Mouse (Mus musculus) intestine, embryonic 14.5 days (tissue): ENCODE results near the gene Jarid2. TPM values are rescaled to one million over a fixed set of nuclear protein-coding genes. Genes with fewer than 3 reads are reported as not detected.

Experiments used
- ATAC-seq: fragments of 200-750 bp; cut with Nextera tagmentation; replicated peaks from 2 replicates; pipeline ENCODE4 v1.8.0; 2017; ENCODE audit warnings: low read depth, moderate number of reproducible peaks, moderate TSS enrichment, moderate library complexity; ENCODE audit not compliant: low FRiP score, low TSS enrichment
- DNase-seq: peaks from one replicate; pipeline ENCODE4 v3.0.0-alpha.2; 2018; ENCODE audit warnings: low spot score
- H3K27ac ChIP-seq: fragments of 300-500 bp; sonication (generic); 2 replicates; pipeline ENCODE4 v1.5.1; 2014; ENCODE audit warnings: low read depth, mild to moderate bottlenecking, control low read depth
- H3K27me3 ChIP-seq: fragments of 300-500 bp; sonication (generic); replicated peaks from 2 replicates; pipeline ENCODE4 v1.6.1; 2014; ENCODE audit warnings: low read length, control low read depth; ENCODE audit not compliant: control insufficient read depth, insufficient read depth
- H3K36me3 ChIP-seq: fragments of 300-500 bp; sonication (generic); 2 replicates; pipeline ENCODE4 v1.6.1; 2014; ENCODE audit warnings: low read length, control low read depth; ENCODE audit not compliant: control insufficient read depth, insufficient read depth
- H3K4me1 ChIP-seq: fragments of 300-500 bp; sonication (generic); replicated peaks from 2 replicates; pipeline ENCODE4 v1.6.1; 2014; ENCODE audit warnings: low read length, control low read depth, mixed read lengths; ENCODE audit not compliant: control insufficient read depth, insufficient read depth
- H3K4me2 ChIP-seq: fragments of 300-500 bp; sonication (generic); 2 replicates; pipeline ENCODE4 v1.6.1; 2014; ENCODE audit warnings: low read length
- H3K4me3 ChIP-seq: fragments of 300-500 bp; sonication (generic); 2 replicates; pipeline ENCODE4 v1.5.1; 2014; ENCODE audit warnings: low read depth, low read length, control low read depth, mixed read lengths
- H3K9ac ChIP-seq: fragments of 300-500 bp; sonication (generic); 2 replicates; pipeline ENCODE4 v1.6.1; 2014; ENCODE audit warnings: mild to moderate bottlenecking, low read length
- H3K9me3 ChIP-seq: fragments of 300-500 bp; sonication (generic); 2 replicates; pipeline ENCODE4 v1.6.1; 2016; ENCODE audit warnings: low read length, control low read depth; ENCODE audit not compliant: control insufficient read depth
- WGBS: fragments of 180-500 bp; shearing (Covaris S2); extraction: QIAGEN DNeasy Blood & Tissue Kit; methylation state at CpG from one replicate; pipeline ENCODE4 v1.1.7; 2014; 5-methylcytosine and 5-hydroxymethylcytosine counted together
- polyA plus RNA-seq: library from polyadenylated mRNA; unstranded; fragments of >200 nt; fragmentation: Nextera tagmentation; extraction: Ambion mirVana; gene quantifications from 2 replicates; pipeline ENCODE4 v1.2.1, GENCODE M21; 2014

The Jarid2 gene
- polyA plus RNA-seq, 1 experiment from 2014 or later: 20.3 TPM

GRCm38 (mm10) chr13:44755434-44755833, 26.2 kb downstream of the Jarid2 start:
- H3K27me3 ChIP-seq: no peaks in the 10 kb centered on the region
- H3K4me1 ChIP-seq: peaks cover 10% of the 10 kb centered on the region
- H3K4me2 ChIP-seq: no peak overlapping the region
- H3K4me3 ChIP-seq: no peak overlapping the region
- 27% methylated on average over 5 of the region's 5 CpGs for WGBS
- H3K9me3 ChIP-seq: no peaks in the 10 kb centered on the region
- no peak for ATAC-seq
- H3K9ac ChIP-seq: no peak overlapping the region
- no peaks in the 10 kb centered on the region for H3K36me3 ChIP-seq
- peak; percentile 47 for DNase-seq
- H3K27ac ChIP-seq: no peak overlapping the region

DNA sequence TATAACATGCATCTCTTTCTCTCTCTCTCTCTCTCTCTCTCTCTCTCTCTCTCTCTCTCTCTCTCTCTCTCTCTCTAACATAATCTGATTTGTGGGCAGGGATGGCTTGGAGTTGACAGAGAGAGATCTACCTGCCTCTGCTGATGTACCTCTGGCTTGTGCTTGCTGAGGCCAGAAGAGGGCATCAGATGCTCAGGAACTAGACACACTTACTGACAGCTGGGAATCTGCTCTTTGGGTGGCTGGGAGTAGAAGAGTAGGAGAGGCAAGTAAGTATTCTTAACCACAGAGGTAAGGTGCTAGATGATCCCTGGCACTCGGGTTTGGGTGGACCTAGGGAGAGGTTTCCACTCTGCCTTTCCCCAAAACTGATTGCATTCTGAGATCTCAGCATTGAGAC, 29.5 kb downstream of the Jarid2 start:
- Histone ChIP-seq H3K4me2 (no peak overlapping the region), H3K9me3 (no peaks in the 10 kb centered on the region), H3K36me3 (no peaks in the 10 kb centered on the region), H3K27me3 (no peaks in the 10 kb centered on the region), H3K4me3 (no peak overlapping the region), H3K27ac (no peak overlapping the region), H3K9ac (no peak overlapping the region), H3K4me1 (peaks cover 17% of the 10 kb centered on the region)
- WGBS: 63% methylated on average over 1 of the region's 1 CpGs
- no peak for ATAC-seq
- DNase-seq: peak; percentile 32

- WGBS: 97% methylated on average over 1 of the region's 1 CpGs
- H3K4me1 ChIP-seq: peaks cover 7% of the 10 kb centered on the region; the same call in 1 of the 2 replicates
- no peaks in the 10 kb centered on the region for H3K27me3 ChIP-seq
- H3K27ac ChIP-seq: no peak overlapping the region
- no peaks in the 10 kb centered on the region for H3K36me3 ChIP-seq
- ATAC-seq (no peak), DNase-seq (no peak)
- H3K9ac ChIP-seq: no peak overlapping the region
- no peak overlapping the region for H3K4me3 ChIP-seq
- no peak overlapping the region for H3K4me2 ChIP-seq
- no peaks in the 10 kb centered on the region for H3K9me3 ChIP-seq
These were observed 31.5 kb downstream of the Jarid2 start for GRCm38 (mm10) chr13:44760761-44761160.

DNA sequence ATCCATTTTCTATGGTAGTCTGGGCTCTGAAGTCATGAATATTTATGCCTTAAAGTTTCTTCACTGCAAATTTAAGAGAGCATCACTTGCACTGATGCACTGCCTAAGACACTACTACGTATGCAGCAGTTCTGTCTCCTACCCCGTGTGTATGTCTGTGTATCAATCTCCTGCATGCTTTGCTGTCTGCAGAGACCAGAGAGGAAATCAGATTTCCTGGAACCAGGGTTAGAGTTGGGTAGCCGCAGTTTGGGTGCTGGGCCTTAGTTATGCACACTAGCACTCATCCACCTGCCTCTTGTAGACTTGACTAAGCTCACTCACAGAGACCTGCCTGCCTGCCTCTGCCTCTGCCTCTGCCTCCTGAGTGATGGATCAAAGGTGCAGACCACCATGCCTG, 33.8 kb downstream of the Jarid2 start:
- H3K36me3 ChIP-seq: no peaks in the 10 kb centered on the region
- no peak overlapping the region for H3K9ac ChIP-seq
- no peak overlapping the region for H3K4me3 ChIP-seq
- no peaks in the 10 kb centered on the region for H3K9me3 ChIP-seq
- H3K4me2 ChIP-seq: no peak overlapping the region
- ATAC-seq: no peak
- no peak overlapping the region for H3K27ac ChIP-seq
- H3K27me3 ChIP-seq: no peaks in the 10 kb centered on the region
- peaks cover 7% of the 10 kb centered on the region; the same call in 1 of the 2 replicates for H3K4me1 ChIP-seq
- no peak for DNase-seq
- 77% methylated on average over 3 of the region's 3 CpGs for WGBS

- ATAC-seq (no peak), DNase-seq (no peak)
- no peaks in the 10 kb centered on the region for H3K4me1 ChIP-seq
- H3K36me3 ChIP-seq: peaks cover 3% of the 10 kb centered on the region; the same call in 1 of the 2 replicates
- no peak overlapping the region for H3K27ac ChIP-seq
- H3K9me3 ChIP-seq: no peaks in the 10 kb centered on the region
- 73% methylated on average over 6 of the region's 6 CpGs for WGBS
- no peak overlapping the region for H3K4me3 ChIP-seq
- no peak overlapping the region for H3K4me2 ChIP-seq
- H3K27me3 ChIP-seq: no peaks in the 10 kb centered on the region
- H3K9ac ChIP-seq: no peak overlapping the region
These were observed 38.5 kb downstream of the Jarid2 start for GRCm38 (mm10) chr13:44767751-44768150.

- H3K36me3 ChIP-seq: peaks cover 4% of the 10 kb centered on the region; the same call in 1 of the 2 replicates
- DNase-seq (no peak), ATAC-seq (no peak)
- H3K4me3 ChIP-seq: no peak overlapping the region
- no peaks in the 10 kb centered on the region for H3K9me3 ChIP-seq
- no peaks in the 10 kb centered on the region for H3K27me3 ChIP-seq
- no peak overlapping the region for H3K4me2 ChIP-seq
- no peak overlapping the region for H3K9ac ChIP-seq
- H3K4me1 ChIP-seq: no peaks in the 10 kb centered on the region
- WGBS: 65% methylated on average over 5 of the region's 5 CpGs
- H3K27ac ChIP-seq: no peak overlapping the region
These were observed 41.7 kb downstream of the Jarid2 start for GRCm38 (mm10) chr13:44770808-44771605.

- H3K4me3 ChIP-seq: no peak overlapping the region
- no peaks in the 10 kb centered on the region for H3K9me3 ChIP-seq
- H3K36me3 ChIP-seq: peaks cover 4% of the 10 kb centered on the region; the same call in 1 of the 2 replicates
- H3K27me3 ChIP-seq: no peaks in the 10 kb centered on the region
- H3K4me1 ChIP-seq: no peaks in the 10 kb centered on the region
- no peak overlapping the region for H3K4me2 ChIP-seq
- H3K27ac ChIP-seq: no peak overlapping the region
- ATAC-seq (no peak), DNase-seq (no peak)
- 90% methylated on average over 3 of the region's 3 CpGs for WGBS
- H3K9ac ChIP-seq: no peak overlapping the region
These were observed 43.5 kb downstream of the Jarid2 start for GRCm38 (mm10) chr13:44772816-44773215.

DNA sequence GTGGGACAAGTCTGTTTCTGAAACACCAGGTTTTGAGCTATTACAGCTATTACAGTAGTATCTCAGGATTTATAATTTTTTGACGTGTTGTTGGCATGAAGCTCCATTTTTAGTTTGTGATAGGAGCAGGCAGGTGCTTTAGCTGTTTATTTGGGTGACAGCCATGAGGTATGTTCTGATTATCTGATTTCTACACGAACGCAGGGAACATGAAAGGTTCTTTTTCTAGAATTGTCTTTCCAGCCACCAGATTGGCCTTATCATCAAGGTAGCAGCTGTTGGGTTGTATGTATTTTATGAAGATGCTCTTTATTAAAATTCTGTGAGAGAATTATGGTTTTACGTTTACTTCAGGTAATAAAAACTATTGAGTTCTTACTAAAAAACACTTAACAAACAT, 45.1 kb downstream of the Jarid2 start:
- Histone ChIP-seq H3K27ac (no peak overlapping the region), H3K4me3 (no peak overlapping the region), H3K9ac (no peak overlapping the region), H3K27me3 (no peaks in the 10 kb centered on the region), H3K4me2 (no peak overlapping the region), H3K9me3 (no peaks in the 10 kb centered on the region), H3K36me3 (peaks cover 4% of the 10 kb centered on the region; the same call in 1 of the 2 replicates), H3K4me1 (no peaks in the 10 kb centered on the region)
- ATAC-seq (no peak), DNase-seq (no peak)
- 79% methylated on average over 4 of the region's 4 CpGs for WGBS

DNA sequence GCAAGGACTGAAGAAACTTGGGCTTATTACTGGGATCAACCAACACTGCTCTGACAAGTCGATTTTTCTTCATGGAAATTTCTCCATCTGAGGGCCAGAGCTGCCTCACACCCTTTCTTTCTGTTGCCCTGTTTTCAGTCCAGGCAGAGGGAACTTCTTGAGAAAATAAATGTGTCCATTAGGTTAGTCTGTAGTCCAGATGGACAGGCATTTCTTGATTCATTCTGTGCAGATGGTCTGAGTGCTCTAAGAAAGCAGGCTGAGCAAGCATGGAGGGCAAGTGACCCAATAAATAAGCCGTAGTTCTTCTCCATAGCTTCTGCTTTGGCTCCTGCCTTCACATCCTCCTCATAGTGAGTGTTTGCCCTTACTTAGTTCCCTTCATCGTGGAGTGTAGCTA, 46.1 kb downstream of the Jarid2 start:
- no peaks in the 10 kb centered on the region for H3K4me1 ChIP-seq
- H3K36me3 ChIP-seq: peaks cover 4% of the 10 kb centered on the region; the same call in 1 of the 2 replicates
- no peak overlapping the region for H3K9ac ChIP-seq
- ATAC-seq: no peak
- WGBS: 76% methylated on average over 3 of the region's 3 CpGs
- no peaks in the 10 kb centered on the region for H3K9me3 ChIP-seq
- DNase-seq: no peak
- no peak overlapping the region for H3K4me2 ChIP-seq
- H3K4me3 ChIP-seq: no peak overlapping the region
- H3K27ac ChIP-seq: no peak overlapping the region
- H3K27me3 ChIP-seq: no peaks in the 10 kb centered on the region
